Mouse (Mus musculus) hindbrain, embryonic 11.5 days (tissue): ENCODE measurements at regions not wholly inside any gene's neighbourhood (a gene's known extent, or its start where the extent isn't known, plus 50 kb on each side); places are given as distances from the start of the nearest gene placed in this dataset.

Experiments used
- ATAC-seq: fragments of 200-750 bp; cut with Nextera tagmentation; 2 replicates; pipeline ENCODE4 v1.8.0; 2017; ENCODE audit warnings: mild to moderate bottlenecking, moderate TSS enrichment, moderate library complexity; ENCODE audit not compliant: low FRiP score
- DNase-seq: peaks from one replicate; pipeline ENCODE4 v3.0.0-alpha.2; 2015; ENCODE audit warnings: low spot score
- H3K27ac ChIP-seq: fragments of 300-500 bp; sonication (generic); 2 replicates; pipeline ENCODE4 v1.5.1; 2014; ENCODE audit warnings: mild to moderate bottlenecking, low read depth, low read length
- H3K27me3 ChIP-seq: fragments of 300-500 bp; sonication (generic); 2 replicates; pipeline ENCODE4 v1.6.1; 2014; ENCODE audit warnings: mild to moderate bottlenecking, low read length, moderate library complexity, mixed read lengths; ENCODE audit not compliant: control insufficient read depth, insufficient read depth
- H3K36me3 ChIP-seq: fragments of 300-500 bp; sonication (generic); 2 replicates; pipeline ENCODE4 v1.6.1; 2014; ENCODE audit warnings: mild to moderate bottlenecking, low read length, moderate library complexity, mixed read lengths; ENCODE audit not compliant: control insufficient read depth, insufficient read depth
- H3K4me1 ChIP-seq: fragments of 300-500 bp; sonication (generic); replicated peaks from 2 replicates; pipeline ENCODE4 v1.6.1; 2014; ENCODE audit warnings: low read length, mixed read lengths; ENCODE audit not compliant: control insufficient read depth, insufficient read depth
- H3K4me2 ChIP-seq: fragments of 300-500 bp; sonication (generic); replicated peaks from 2 replicates; pipeline ENCODE4 v1.6.1; 2014; ENCODE audit warnings: mild to moderate bottlenecking, low read depth, low read length
- H3K4me3 ChIP-seq: fragments of 300-500 bp; sonication (generic); 2 replicates; pipeline ENCODE4 v1.5.1; 2014; ENCODE audit warnings: low read depth, low read length
- H3K9ac ChIP-seq: fragments of 300-500 bp; sonication (generic); 2 replicates; pipeline ENCODE4 v1.6.1; 2014; ENCODE audit warnings: low read depth, low read length
- H3K9me3 ChIP-seq: fragments of 300-500 bp; sonication (generic); 2 replicates; pipeline ENCODE4 v1.6.1; 2016; ENCODE audit warnings: low read length; ENCODE audit not compliant: control insufficient read depth
- WGBS: fragments of 180-500 bp; shearing (Covaris S2); extraction: QIAGEN DNeasy Blood & Tissue Kit; methylation state at CpG from one replicate; pipeline ENCODE4 v1.1.7; 2014; 5-methylcytosine and 5-hydroxymethylcytosine counted together

- H3K27ac ChIP-seq: no peak overlapping the region
- H3K4me3 ChIP-seq: no peak overlapping the region
- H3K4me1 ChIP-seq: no peaks in the 10 kb centered on the region
- no peak for ATAC-seq
- no peak overlapping the region for H3K9ac ChIP-seq
- H3K36me3 ChIP-seq: no peaks in the 10 kb centered on the region
- no peaks in the 10 kb centered on the region for H3K27me3 ChIP-seq
- peak; percentile 13 for DNase-seq
- no peaks in the 10 kb centered on the region for H3K9me3 ChIP-seq
- H3K4me2 ChIP-seq: no peak overlapping the region
- 71% methylated on average over 5 of the region's 5 CpGs for WGBS
Measured at GRCm38 (mm10) chr16:60941767-60942166, 336.4 kb upstream of the Epha6 start.
